Mouse (Mus musculus): ENCODE data around the gene Znfx1. TPM values are rescaled to one million over a fixed set of nuclear protein-coding genes. Genes with fewer than 3 reads are reported as not detected.

The Znfx1 gene
- polyA plus RNA-seq, 1 experiment from 2014 or later: 8.7 TPM

DNA sequence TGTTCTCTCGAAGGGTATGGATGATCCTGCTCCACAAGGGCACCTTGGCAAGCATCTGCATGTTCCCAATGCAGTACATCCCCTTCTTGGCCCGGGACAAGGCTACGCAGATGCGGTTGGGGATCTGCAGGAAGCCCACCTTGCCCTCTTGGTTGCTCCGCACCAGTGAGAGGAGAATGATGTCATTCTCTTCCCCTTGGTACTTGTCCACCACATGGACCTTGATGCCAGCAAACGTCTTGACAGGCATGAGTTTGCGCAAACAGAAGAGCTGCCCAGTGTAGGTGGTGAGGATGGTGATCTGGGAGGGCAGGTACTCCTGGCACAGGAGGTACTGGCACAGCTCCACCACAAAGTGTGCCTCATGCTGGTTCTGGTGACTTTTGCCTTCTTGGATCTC is 24.1 kb downstream of the Znfx1 start:
- Histone ChIP-seq H3K4me1 (replicated peaks; ENCODE audit: control insufficient read depth, insufficient read depth, low read length) (no peaks in the 10 kb centered on the region), H3K9ac (no peak overlapping the region), H3K27ac (no peak overlapping the region), H3K4me3 (replicated peaks; ENCODE audit: low read length) (no peak overlapping the region), H3K9me3 (ENCODE audit: control insufficient read depth, low read length) (no peaks in the 10 kb centered on the region), H3K36me3 (replicated peaks; ENCODE audit: control insufficient read depth, insufficient read depth) (peaks cover 100% of the 10 kb centered on the region), H3K4me2 (replicated peaks) (no peak overlapping the region), H3K27me3 (ENCODE audit: control insufficient read depth, insufficient read depth, low read length) (no peaks in the 10 kb centered on the region)
- WGBS: 97% methylated on average over 7 of the region's 7 CpGs
- DNase-seq (ENCODE audit: low spot score) (no peak), ATAC-seq (ENCODE audit: low FRiP score) (no peak; the same call in 1 of the 2 replicates)

DNA sequence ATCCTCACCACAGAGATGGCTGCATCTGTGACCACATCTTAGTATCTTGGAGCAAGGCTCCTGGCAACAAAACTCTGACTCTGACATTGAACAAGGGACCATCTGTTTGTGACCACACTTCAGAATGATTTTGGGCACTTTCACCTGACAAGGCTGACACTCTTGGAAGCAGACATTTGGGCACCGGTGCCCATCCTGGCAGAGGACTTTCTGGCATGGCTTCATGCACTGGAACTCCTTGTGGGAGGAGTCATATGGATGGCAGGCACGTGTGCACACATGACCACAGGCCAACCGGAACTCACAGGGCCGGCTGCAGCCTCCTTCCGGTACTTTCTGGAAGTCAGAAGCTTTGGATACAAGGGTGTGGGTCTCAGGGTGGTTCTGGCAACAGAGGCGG is 24.5 kb downstream of the Znfx1 start:
- Histone ChIP-seq H3K4me3 (replicated peaks; ENCODE audit: low read length) (no peak overlapping the region), H3K36me3 (replicated peaks; ENCODE audit: control insufficient read depth, insufficient read depth) (peaks cover 100% of the 10 kb centered on the region), H3K27ac (no peak overlapping the region), H3K27me3 (ENCODE audit: control insufficient read depth, insufficient read depth, low read length) (no peaks in the 10 kb centered on the region), H3K4me2 (replicated peaks) (no peak overlapping the region), H3K9ac (no peak overlapping the region), H3K4me1 (replicated peaks; ENCODE audit: control insufficient read depth, insufficient read depth, low read length) (no peaks in the 10 kb centered on the region), H3K9me3 (ENCODE audit: control insufficient read depth, low read length) (no peaks in the 10 kb centered on the region)
- DNase-seq (ENCODE audit: low spot score): no peak
- WGBS: 93% methylated on average over 6 of the region's 6 CpGs
- ATAC-seq (ENCODE audit: low FRiP score): no peak

DNA sequence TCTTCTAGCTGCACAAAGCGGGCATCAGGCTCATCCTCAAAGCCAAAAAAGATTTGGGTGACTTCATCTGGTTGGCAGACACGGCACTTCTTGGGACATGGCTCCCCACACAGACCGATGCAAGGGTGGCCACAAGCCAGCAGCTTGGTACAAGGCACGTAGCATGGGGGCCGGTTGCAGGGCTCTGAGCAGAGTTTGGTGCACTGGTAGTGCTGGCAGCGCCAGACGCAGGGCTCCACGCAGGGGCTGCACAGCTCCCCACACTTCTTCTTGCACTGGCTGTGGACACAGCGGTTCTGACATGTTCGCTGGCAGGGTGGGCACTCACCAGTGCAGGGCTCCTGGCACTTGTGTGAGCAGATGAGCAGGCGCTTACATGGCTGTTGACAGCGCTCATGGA is 25.1 kb downstream of the Znfx1 start:
- Histone ChIP-seq H3K27me3 (ENCODE audit: control insufficient read depth, insufficient read depth, low read length) (no peaks in the 10 kb centered on the region), H3K9ac (no peak overlapping the region), H3K9me3 (ENCODE audit: control insufficient read depth, low read length) (no peaks in the 10 kb centered on the region), H3K27ac (no peak overlapping the region), H3K4me1 (replicated peaks; ENCODE audit: control insufficient read depth, insufficient read depth, low read length) (no peaks in the 10 kb centered on the region), H3K36me3 (replicated peaks; ENCODE audit: control insufficient read depth, insufficient read depth) (peaks cover 100% of the 10 kb centered on the region), H3K4me3 (replicated peaks; ENCODE audit: low read length) (no peak overlapping the region), H3K4me2 (replicated peaks) (no peak overlapping the region)
- DNase-seq (ENCODE audit: low spot score) (no peak), ATAC-seq (ENCODE audit: low FRiP score) (no peak)
- WGBS: 97% methylated on average over 12 of the region's 12 CpGs

GRCm38 (mm10) chr2:167030507-167030906 is 32.3 kb downstream of the Znfx1 start:
- ATAC-seq (ENCODE audit: low FRiP score): no peak
- WGBS: 94% methylated on average over 4 of the region's 4 CpGs
- no peak overlapping the region for H3K4me3 ChIP-seq (replicated peaks; ENCODE audit: low read length)

GRCm38 (mm10) chr2:167028553-167028952 is 34.3 kb downstream of the Znfx1 start:
- DNase-seq (ENCODE audit: low spot score) (no peak), ATAC-seq (ENCODE audit: low FRiP score) (no peak)
- WGBS: 97% methylated on average over 7 of the region's 7 CpGs
- Histone ChIP-seq H3K4me2 (replicated peaks) (no peak overlapping the region), H3K4me1 (replicated peaks; ENCODE audit: control insufficient read depth, insufficient read depth, low read length) (no peaks in the 10 kb centered on the region), H3K9ac (no peak overlapping the region), H3K9me3 (ENCODE audit: control insufficient read depth, low read length) (no peaks in the 10 kb centered on the region), H3K27me3 (ENCODE audit: control insufficient read depth, insufficient read depth, low read length) (no peaks in the 10 kb centered on the region), H3K27ac (no peak overlapping the region), H3K4me3 (replicated peaks; ENCODE audit: low read length) (no peak overlapping the region), H3K36me3 (replicated peaks; ENCODE audit: control insufficient read depth, insufficient read depth) (peaks cover 96% of the 10 kb centered on the region)

More at GRCm38 (mm10) chr2:167030507-167030906, 32.3 kb downstream of the Znfx1 start:
- no peak overlapping the region for H3K9ac ChIP-seq
- DNase-seq (ENCODE audit: low spot score): no peak
- no peaks in the 10 kb centered on the region for H3K4me1 ChIP-seq (replicated peaks; ENCODE audit: control insufficient read depth, insufficient read depth, low read length)
- no peaks in the 10 kb centered on the region for H3K27me3 ChIP-seq (ENCODE audit: control insufficient read depth, insufficient read depth, low read length)
- peaks cover 99% of the 10 kb centered on the region for H3K36me3 ChIP-seq (replicated peaks; ENCODE audit: control insufficient read depth, insufficient read depth)
- H3K9me3 ChIP-seq (ENCODE audit: control insufficient read depth, low read length): no peaks in the 10 kb centered on the region
- H3K4me2 ChIP-seq (replicated peaks): no peak overlapping the region
- H3K27ac ChIP-seq: no peak overlapping the region

DNA sequence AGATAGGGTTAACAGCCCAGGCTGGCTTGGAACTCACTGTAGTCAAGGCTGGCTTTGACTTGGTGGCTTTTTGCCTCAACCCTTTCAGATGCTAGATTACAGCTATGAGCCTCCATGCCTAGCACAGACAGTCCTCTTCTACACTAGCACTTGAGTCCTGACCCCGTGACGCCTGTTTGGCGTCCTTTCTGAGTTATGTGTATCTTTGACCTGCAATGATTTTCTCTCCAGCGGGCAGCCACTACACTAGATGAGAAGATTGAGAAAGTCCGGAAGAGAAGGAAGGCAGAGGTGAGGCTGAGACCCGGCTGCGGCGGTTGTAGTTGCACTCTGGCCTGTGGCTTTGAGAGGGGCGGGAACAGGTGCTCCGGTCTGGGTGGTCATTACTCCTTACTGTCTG is 43.4 kb downstream of the Znfx1 start:
- Histone ChIP-seq H3K4me3 (replicated peaks; ENCODE audit: low read length) (no peak overlapping the region), H3K4me1 (replicated peaks; ENCODE audit: control insufficient read depth, insufficient read depth, low read length) (peaks cover 11% of the 10 kb centered on the region), H3K27ac (no peak overlapping the region), H3K9ac (no peak overlapping the region), H3K27me3 (ENCODE audit: control insufficient read depth, insufficient read depth, low read length) (no peaks in the 10 kb centered on the region), H3K4me2 (replicated peaks) (no peak overlapping the region), H3K9me3 (ENCODE audit: control insufficient read depth, low read length) (no peaks in the 10 kb centered on the region), H3K36me3 (replicated peaks; ENCODE audit: control insufficient read depth, insufficient read depth) (peaks cover 63% of the 10 kb centered on the region)
- no peak for DNase-seq (ENCODE audit: low spot score)
- WGBS: 95% methylated on average over 10 of the region's 10 CpGs
- no peak for ATAC-seq (ENCODE audit: low FRiP score)

DNA sequence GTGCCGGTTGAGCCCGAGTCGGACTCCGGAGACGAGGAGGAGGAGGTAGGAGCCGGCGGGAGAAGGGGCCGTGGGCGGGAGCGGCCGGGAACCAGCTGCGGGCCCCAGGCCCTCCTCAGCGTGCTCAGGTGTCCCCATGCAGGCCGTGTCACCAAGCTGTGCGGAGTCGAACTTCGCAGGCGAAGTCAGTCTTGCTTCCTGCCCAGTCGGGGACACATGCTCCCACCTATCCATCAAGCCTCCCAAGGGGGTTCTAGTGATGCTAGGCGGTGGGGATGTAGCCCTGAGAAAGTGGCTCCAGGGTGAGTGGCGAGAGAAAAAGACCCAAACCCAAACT is 47.5 kb downstream of the Znfx1 start:
- Histone ChIP-seq H3K4me2 (replicated peaks) (peak overlapping the region; percentile 79), H3K27me3 (ENCODE audit: control insufficient read depth, insufficient read depth, low read length) (no peaks in the 10 kb centered on the region), H3K27ac (no peak overlapping the region), H3K4me1 (replicated peaks; ENCODE audit: control insufficient read depth, insufficient read depth, low read length) (peaks cover 11% of the 10 kb centered on the region), H3K4me3 (replicated peaks; ENCODE audit: low read length) (peak overlapping the region; percentile 67), H3K9me3 (ENCODE audit: control insufficient read depth, low read length) (no peaks in the 10 kb centered on the region), H3K9ac (peak overlapping the region; percentile 67), H3K36me3 (replicated peaks; ENCODE audit: control insufficient read depth, insufficient read depth) (peaks cover 27% of the 10 kb centered on the region)
- ATAC-seq (ENCODE audit: low FRiP score) (peak; percentile 69; the same call in 1 of the 2 replicates), DNase-seq (ENCODE audit: low spot score) (no peak)
- WGBS: under 1% methylated on average over 21 of the region's 21 CpGs

DNA sequence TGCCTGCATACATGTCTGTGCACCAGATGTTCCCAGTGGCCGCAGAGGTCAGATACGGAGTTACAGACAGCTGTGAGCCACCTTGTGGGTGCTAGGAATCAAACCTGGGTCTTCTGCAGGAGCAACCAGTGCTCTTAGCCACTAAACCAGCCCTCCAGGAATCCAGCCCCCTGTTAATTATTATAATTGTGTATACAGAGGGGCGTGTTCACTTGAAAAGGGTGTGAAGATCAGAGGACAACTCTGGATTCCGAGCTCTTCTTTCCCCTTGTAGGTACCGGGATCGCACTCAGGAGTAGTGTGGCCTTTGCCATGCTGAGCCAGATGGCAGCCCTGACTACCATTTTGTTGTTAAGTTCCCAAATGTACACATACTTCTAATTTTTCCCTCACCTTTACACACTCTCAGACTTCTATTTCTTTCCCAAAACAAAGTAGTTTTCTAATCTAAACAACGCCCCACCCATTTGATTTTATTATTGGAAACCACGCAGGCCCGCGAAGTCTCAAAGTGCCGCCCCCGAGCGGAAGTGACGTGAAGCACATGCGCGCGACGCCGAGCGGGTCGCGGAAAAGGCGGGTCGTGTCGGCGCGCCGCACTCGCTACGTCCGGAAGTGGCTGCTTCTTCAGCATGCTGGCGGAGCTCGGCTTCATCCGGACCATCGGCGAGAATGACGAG is 48.0 kb downstream of the Znfx1 start, which contains the start of gene Ddx27:
Gene Ddx27, plus strand, starts transcription at position 492 of the 680 bp plus-strand sequence.
- Histone ChIP-seq H3K27ac (peak within 1 kb of the TSS; percentile 82), H3K36me3 (replicated peaks; ENCODE audit: control insufficient read depth, insufficient read depth) (peaks cover 22% of the 10 kb centered on the region), H3K4me1 (replicated peaks; ENCODE audit: control insufficient read depth, insufficient read depth, low read length) (peaks cover 11% of the 10 kb centered on the region), H3K4me3 (replicated peaks; ENCODE audit: low read length) (peak within 1 kb of the TSS; percentile 67), H3K4me2 (replicated peaks) (peak within 1 kb of the TSS; percentile 79), H3K9me3 (ENCODE audit: control insufficient read depth, low read length) (no peaks in the 10 kb centered on the region), H3K27me3 (ENCODE audit: control insufficient read depth, insufficient read depth, low read length) (no peaks in the 10 kb centered on the region), H3K9ac (peak within 1 kb of the TSS; percentile 67)
- 3% methylated on average over 37 of the region's 37 CpGs for WGBS
- ATAC-seq (ENCODE audit: low FRiP score) (peak; percentile 93), DNase-seq (ENCODE audit: low spot score) (peak; percentile 96)

- no peak for ATAC-seq (ENCODE audit: low FRiP score)
- DNase-seq (ENCODE audit: low spot score): no peak
- no peak overlapping the region for H3K27ac ChIP-seq
- peaks cover 4% of the 10 kb centered on the region; the same call in 1 of the 2 replicates for H3K4me1 ChIP-seq (replicated peaks; ENCODE audit: control insufficient read depth, insufficient read depth, low read length)
- no peak overlapping the region for H3K4me2 ChIP-seq (replicated peaks)
- 92% methylated on average over 3 of the region's 3 CpGs for WGBS
- H3K9ac ChIP-seq: no peak overlapping the region
- H3K4me3 ChIP-seq (replicated peaks; ENCODE audit: low read length): no peak overlapping the region
- H3K36me3 ChIP-seq (replicated peaks; ENCODE audit: control insufficient read depth, insufficient read depth): no peaks in the 10 kb centered on the region
- H3K27me3 ChIP-seq (ENCODE audit: control insufficient read depth, insufficient read depth, low read length): no peaks in the 10 kb centered on the region
- no peaks in the 10 kb centered on the region for H3K9me3 ChIP-seq (ENCODE audit: control insufficient read depth, low read length)
Measured at GRCm38 (mm10) chr2:167010546-167010945, 52.3 kb downstream of the Znfx1 start.
